Comparison of ENCODE assay signal across 8 mouse cellular contexts in genomic region chr1:156613855-156614530, GRCm38 (mm10). TPM values are rescaled to one million over a fixed set of nuclear protein-coding genes. Genes with fewer than 3 reads are reported as not detected.
DNase-seq lines count a peak whose midpoint lies in the region; ATAC-seq and TF ChIP-seq lines count a peak whose summit lies in the region.

No protein-coding gene starts in this region.

- intact Hi-C loops in left cerebral cortex, postnatal 25 days (cut with DNase I), result no loop called here

- 23% methylated on average over 9 of the region's 9 CpGs for WGBS in embryonic facial prominence, embryonic 15.5 days
- 6% methylated on average over 9 of the region's 9 CpGs for WGBS in hindbrain, embryonic 14.5 days
- WGBS in neural tube, embryonic 11.5 days, result 5% methylated on average over 9 of the region's 9 CpGs

- H3K9ac ChIP-seq in embryonic facial prominence, embryonic 15.5 days, result no peak overlapping the region
- no peak overlapping the region for H3K9ac ChIP-seq in hindbrain, embryonic 14.5 days
- no peak overlapping the region for H3K9ac ChIP-seq in neural tube, embryonic 11.5 days (ENCODE audit: low read length)

- no peaks in the 10 kb centered on the region for H3K27me3 ChIP-seq in E14TG2a.4 (ENCODE audit: insufficient read depth, low read length)
- H3K27me3 ChIP-seq in embryonic facial prominence, embryonic 15.5 days, result no peaks in the 10 kb centered on the region
- no peaks in the 10 kb centered on the region for H3K27me3 ChIP-seq in hindbrain, embryonic 14.5 days (ENCODE audit: control insufficient read depth, insufficient read depth, low read length)
- no peaks in the 10 kb centered on the region for H3K27me3 ChIP-seq in neural tube, embryonic 11.5 days (ENCODE audit: control insufficient read depth, insufficient read depth, low read length)

- H3K4me1 ChIP-seq in E14TG2a.4 (replicated peaks; ENCODE audit: low read depth, low read length), result peaks cover 82% of the 10 kb centered on the region
- H3K4me1 ChIP-seq in embryonic facial prominence, embryonic 15.5 days, result peaks cover 32% of the 10 kb centered on the region
- H3K4me1 ChIP-seq in hindbrain, embryonic 14.5 days (replicated peaks; ENCODE audit: control insufficient read depth, insufficient read depth, low read length), result peaks cover 26% of the 10 kb centered on the region; the same call in 1 of the 2 replicates
- H3K4me1 ChIP-seq in neural tube, embryonic 11.5 days (ENCODE audit: control insufficient read depth, insufficient read depth, low read length), result peaks cover 33% of the 10 kb centered on the region

- TF ChIP-seq CTCF in E14TG2a.4 (conservative IDR thresholded peaks at IDR 0.05; ENCODE audit: low read length), result no peak

- peak overlapping the region; percentile 72 for H3K27ac ChIP-seq in embryonic facial prominence, embryonic 15.5 days (replicated peaks)
- H3K27ac ChIP-seq in hindbrain, embryonic 14.5 days, result peak overlapping the region; percentile 46
- H3K27ac ChIP-seq in neural tube, embryonic 11.5 days (ENCODE audit: low read depth, low read length), result peak overlapping the region; percentile 81

- peaks cover 5% of the 10 kb centered on the region; the same call in 1 of the 2 replicates for H3K36me3 ChIP-seq in E14TG2a.4 (ENCODE audit: insufficient read depth, low read length)
- no peaks in the 10 kb centered on the region for H3K36me3 ChIP-seq in embryonic facial prominence, embryonic 15.5 days
- H3K36me3 ChIP-seq in hindbrain, embryonic 14.5 days (replicated peaks; ENCODE audit: control insufficient read depth, insufficient read depth), result no peaks in the 10 kb centered on the region
- H3K36me3 ChIP-seq in neural tube, embryonic 11.5 days (ENCODE audit: control insufficient read depth, insufficient read depth, low read length), result no peaks in the 10 kb centered on the region

- 0 out of 2 replicates have a peak, but pooled peaks have one; percentile 5 for ATAC-seq in embryonic facial prominence, embryonic 15.5 days (ENCODE audit: insufficient number of reproducible peaks, low FRiP score, low TSS enrichment, low read depth)
- peak; percentile 58 for ATAC-seq in hindbrain, embryonic 14.5 days (ENCODE audit: low FRiP score)
- ATAC-seq in neural tube, embryonic 11.5 days (ENCODE audit: insufficient read depth, low FRiP score, low TSS enrichment), result peak; percentile 66

- no peaks in the 10 kb centered on the region; the same call in 1 of the 2 replicates for H3K9me3 ChIP-seq in E14TG2a.4 (ENCODE audit: low read length)
- H3K9me3 ChIP-seq in embryonic facial prominence, embryonic 15.5 days (replicated peaks), result no peaks in the 10 kb centered on the region
- H3K9me3 ChIP-seq in hindbrain, embryonic 14.5 days (ENCODE audit: control insufficient read depth, low read length), result no peaks in the 10 kb centered on the region
- no peaks in the 10 kb centered on the region for H3K9me3 ChIP-seq in neural tube, embryonic 11.5 days (ENCODE audit: control insufficient read depth, low read length)

- H3K4me2 ChIP-seq in embryonic facial prominence, embryonic 15.5 days (replicated peaks), result no peak overlapping the region
- peak overlapping the region; percentile 16; the same call in 1 of the 2 replicates for H3K4me2 ChIP-seq in hindbrain, embryonic 14.5 days (replicated peaks)
- H3K4me2 ChIP-seq in neural tube, embryonic 11.5 days (ENCODE audit: low read depth), result peak overlapping the region; percentile 23

- H3K4me3 ChIP-seq in E14TG2a.4 (replicated peaks; ENCODE audit: low read length), result peak overlapping the region; percentile 46
- no peak overlapping the region for H3K4me3 ChIP-seq in embryonic facial prominence, embryonic 15.5 days (replicated peaks)
- H3K4me3 ChIP-seq in hindbrain, embryonic 14.5 days (replicated peaks; ENCODE audit: low read length), result no peak overlapping the region
- no peak overlapping the region for H3K4me3 ChIP-seq in neural tube, embryonic 11.5 days (ENCODE audit: low read depth, low read length)

- peak; percentile 15 to 36 for DNase-seq in adrenal gland, postnatal 36 days
- no peak for DNase-seq in hindbrain, embryonic 14.5 days (ENCODE audit: low spot score)
- DNase-seq in left cerebral cortex, postnatal 25 days (ENCODE audit: low spot score in 2 of 2), result peak; percentile 44 to 85
- peak; percentile 64 for DNase-seq in neural tube, embryonic 11.5 days (ENCODE audit: low spot score)
- no peak for DNase-seq in urinary bladder, postnatal 36 days (ENCODE audit: low spot score in 2 of 2)
- no peak for DNase-seq in spleen, postnatal 4 days (ENCODE audit: low spot score in 2 of 2)

RNA-seq across cellular contexts. Expression of gene Abl2, which starts 55.4 kb away (rescaled TPM):
- total RNA-seq in adrenal gland, postnatal 36 days (2021), result 10 to 100 TPM; 21.5 to 27.2 TPM
- polyA plus RNA-seq in embryonic facial prominence, embryonic 15.5 days (2015; fragmentation: Nextera tagmentation; extraction: Ambion mirVana), result 4.0 and 4.5 TPM in 2 replicates
- polyA plus RNA-seq in hindbrain, embryonic 14.5 days (2014; fragmentation: Nextera tagmentation; extraction: Ambion mirVana), result 8.1 and 9.2 TPM in 2 replicates
- total RNA-seq in left cerebral cortex, postnatal 25 days (2021), result 10 to 100 TPM; 58.9 to 67.1 TPM
- 6.0 TPM in 2 replicates for polyA plus RNA-seq in neural tube, embryonic 11.5 days (2014; fragmentation: Nextera tagmentation; extraction: Ambion mirVana)

Comparison
In these comparisons a context has a peak if more than half of its experiments do, and no peak if none do; other contexts are left out.
1. DNase-seq: peak in adrenal gland, postnatal 36 days (2 of 2), left cerebral cortex, postnatal 25 days (2 of 2) and neural tube, embryonic 11.5 days (single experiment); none in hindbrain, embryonic 14.5 days (single experiment), urinary bladder, postnatal 36 days (0 of 2) and spleen, postnatal 4 days (0 of 2).
2. ATAC-seq: peak in every context shown above with its lines; median percentile 66 in neural tube, embryonic 11.5 days; 58 in hindbrain, embryonic 14.5 days; 5 in embryonic facial prominence, embryonic 15.5 days.
3. Peak in every context shown above with its lines, with median percentiles within 50 percentile points of each other: H3K27ac ChIP-seq.